In the genomic region with DNA sequence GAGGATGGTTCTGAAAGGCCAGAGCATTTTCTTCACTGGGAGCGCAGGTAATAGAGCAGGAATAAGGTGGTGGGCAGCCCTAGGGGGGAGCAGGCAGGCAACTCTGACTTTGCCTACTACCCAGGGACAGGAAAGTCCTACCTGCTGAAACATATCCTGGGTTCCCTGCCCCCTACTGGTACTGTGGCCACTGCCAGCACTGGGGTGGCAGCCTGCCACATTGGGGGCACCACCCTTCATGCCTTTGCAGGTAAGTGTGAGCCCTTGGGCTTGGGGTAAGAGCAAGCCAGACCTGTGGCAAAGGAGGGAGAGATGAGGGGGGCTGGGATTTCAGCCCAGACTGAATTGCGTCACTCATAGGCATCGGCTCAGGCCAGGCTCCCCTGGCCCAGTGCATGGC, we compare ENCODE assay signal across 9 mouse cellular contexts. TPM values are rescaled to one million over a fixed set of nuclear protein-coding genes. Genes with fewer than 3 reads are reported as not detected.
DNase-seq lines count a peak whose midpoint lies in the region; ATAC-seq and TF ChIP-seq lines count a peak whose summit lies in the region.
"Had no signal": no experiment of that assay in that cellular context is flagged by ENCODE, and none has a peak within 500 bp of the region (broad histone marks: within the 10 kb centered on the region; RNA-seq: fewer than 3 reads in every experiment).

No protein-coding gene starts in this region.

- peaks cover 16% of the 10 kb centered on the region for H3K4me1 ChIP-seq in heart, embryonic 16.5 days (ENCODE audit: control insufficient read depth, insufficient read depth, low read length)
- peaks cover 2% of the 10 kb centered on the region; the same call in 1 of the 2 replicates for H3K4me1 ChIP-seq in bone marrow, adult 2 months (ENCODE audit: control insufficient read depth, insufficient read depth, low read length)
- H3K4me1 ChIP-seq in hindbrain, embryonic 12.5 days: peaks cover 31% of the 10 kb centered on the region
- H3K4me1 ChIP-seq in liver, postnatal 0 days (ENCODE audit: insufficient read depth): peaks cover 20% of the 10 kb centered on the region

- WGBS in heart, embryonic 16.5 days: 81% methylated on average over 3 of the region's 3 CpGs
- WGBS in bone marrow, adult 2 months: 82% methylated on average over 3 of the region's 3 CpGs
- 87% methylated on average over 3 of the region's 3 CpGs for WGBS in hindbrain, embryonic 12.5 days
- 74% methylated on average over 3 of the region's 3 CpGs for WGBS in liver, postnatal 0 days (ENCODE audit: insufficient replicate concordance)

- TF ChIP-seq CTCF in bone marrow, adult 2 months (IDR thresholded peaks at IDR 0.05; ENCODE audit: control insufficient read depth, insufficient read depth, low read length): no peak
- TF ChIP-seq CTCF in liver, postnatal 0 days (IDR thresholded peaks at IDR 0.05; ENCODE audit: low read depth): peak; percentile 27

- H3K9ac ChIP-seq in heart, embryonic 16.5 days (ENCODE audit: low read length): no peak overlapping the region
- peak overlapping the region; percentile 20; the same call in 1 of the 2 replicates for H3K9ac ChIP-seq in hindbrain, embryonic 12.5 days
- H3K9ac ChIP-seq in liver, postnatal 0 days (replicated peaks): no peak overlapping the region

- intact Hi-C loops in heart, postnatal 10 days (cut with DNase I): loop anchor here (5.0 to 10.0 kb wide), 2 partner anchors 124 to 197 kb away; a partner anchor contains a TSS

- no peaks in the 10 kb centered on the region for H3K27me3 ChIP-seq in heart, embryonic 16.5 days (ENCODE audit: control insufficient read depth, insufficient read depth, low read length)
- H3K27me3 ChIP-seq in hindbrain, embryonic 12.5 days: no peaks in the 10 kb centered on the region
- H3K27me3 ChIP-seq in liver, postnatal 0 days (ENCODE audit: insufficient read depth, low read length): no peaks in the 10 kb centered on the region

- H3K36me3 ChIP-seq in heart, embryonic 16.5 days (ENCODE audit: control insufficient read depth, insufficient read depth): peaks cover 18% of the 10 kb centered on the region
- peaks cover 23% of the 10 kb centered on the region for H3K36me3 ChIP-seq in hindbrain, embryonic 12.5 days
- peaks cover 32% of the 10 kb centered on the region for H3K36me3 ChIP-seq in liver, postnatal 0 days (replicated peaks; ENCODE audit: insufficient read depth, low read length)

- no peak for DNase-seq in heart, postnatal 10 days
- no peak for DNase-seq in liver, postnatal 0 days
- no peak for DNase-seq in urinary bladder, adult 18-20 months (ENCODE audit: low spot score in 2 of 2)
- DNase-seq in kidney, adult 18-20 months: no peak
- DNase-seq: layer of hippocampus, postnatal 36 days had no signal

- no peak for TF ChIP-seq POLR2A in bone marrow, adult 2 months (IDR thresholded peaks at IDR 0.05; ENCODE audit: borderline replicate concordance, control insufficient read depth, low read depth, low read length)

- no peak overlapping the region for H3K27ac ChIP-seq in heart, embryonic 16.5 days (ENCODE audit: low read length)
- H3K27ac ChIP-seq in bone marrow, adult 2 months (ENCODE audit: control insufficient read depth, insufficient read depth, low read depth, low read length, poor library complexity): no peak overlapping the region
- H3K27ac ChIP-seq in hindbrain, embryonic 12.5 days: no peak overlapping the region
- H3K27ac ChIP-seq in liver, postnatal 0 days (ENCODE audit: low read depth): no peak overlapping the region

- peak overlapping the region; percentile 70 for H3K4me3 ChIP-seq in heart, embryonic 16.5 days (ENCODE audit: low read length)
- H3K4me3 ChIP-seq in bone marrow, adult 2 months (replicated peaks; ENCODE audit: control insufficient read depth, low read depth, low read length): peak overlapping the region; percentile 31
- peak overlapping the region; percentile 64 for H3K4me3 ChIP-seq in hindbrain, embryonic 12.5 days
- peak overlapping the region; percentile 85 for H3K4me3 ChIP-seq in liver, postnatal 0 days (ENCODE audit: low read depth, low read length)

- H3K4me2 ChIP-seq in heart, embryonic 16.5 days (ENCODE audit: low read depth, low read length): peak overlapping the region; percentile 93
- H3K4me2 ChIP-seq in hindbrain, embryonic 12.5 days (replicated peaks): peak overlapping the region; percentile 100
- peak overlapping the region; percentile 94 for H3K4me2 ChIP-seq in liver, postnatal 0 days (ENCODE audit: low read depth, low read length)

- no peak for TF ChIP-seq EP300 in liver, postnatal 0 days (IDR thresholded peaks at IDR 0.05; ENCODE audit: low read depth)

- H3K9me3 ChIP-seq in heart, embryonic 16.5 days (replicated peaks; ENCODE audit: control insufficient read depth, low read length): 0 out of 2 replicates have a peak, but pooled peaks cover 2% of the 10 kb centered on the region
- H3K9me3 ChIP-seq in hindbrain, embryonic 12.5 days (replicated peaks): no peaks in the 10 kb centered on the region
- no peaks in the 10 kb centered on the region for H3K9me3 ChIP-seq in liver, postnatal 0 days (ENCODE audit: low read length)

- no peak for ATAC-seq in heart, embryonic 16.5 days (replicated peaks; ENCODE audit: extremely low read depth, insufficient read depth, low FRiP score)
- ATAC-seq in hindbrain, embryonic 12.5 days (ENCODE audit: low FRiP score): no peak
- no peak for ATAC-seq in liver, postnatal 0 days
- ATAC-seq in inflammation-experienced regulatory T-cells, adult 6 months: no peak

RNA-seq across cellular contexts. Expression of a gene that starts 2.1 kb away (rescaled TPM):
- polyA plus RNA-seq in heart, embryonic 16.5 days (2015; fragmentation: Nextera tagmentation; extraction: Ambion mirVana): 11.9 and 13.9 TPM in 2 replicates
- 1 to 10 TPM; 1.9 to 2.4 TPM for total RNA-seq in heart, postnatal 10 days (2021)
- 16.5 and 29.8 TPM in 2 replicates for polyA plus RNA-seq in bone marrow, adult 2 months (2011; ENCODE audit: insufficient read depth, insufficient read length, low replicate concordance, missing spikeins)
- polyA plus RNA-seq in hindbrain, embryonic 12.5 days (2016; fragmentation: Nextera tagmentation; extraction: Ambion mirVana): 13.9 and 16.5 TPM in 2 replicates
- polyA plus RNA-seq in liver, postnatal 0 days (2015; fragmentation: Nextera tagmentation; extraction: Ambion mirVana): 3.2 and 3.5 TPM in 2 replicates
- 1 to 10 TPM in 2 of 3 experiments, under 1 TPM in 1; 0.32 to 7.4 (median 1.1) TPM for polyA plus RNA-seq in inflammation-experienced regulatory T-cells, adult 6 months (2017; shearing (Covaris generic))

RNA-seq across cellular contexts. Expression of a gene that starts 9.3 kb away (rescaled TPM):
- 11.0 and 12.0 TPM in 2 replicates for polyA plus RNA-seq in heart, embryonic 16.5 days (2015; fragmentation: Nextera tagmentation; extraction: Ambion mirVana)
- total RNA-seq in heart, postnatal 10 days (2021): 10 to 100 TPM; 18.3 to 21.2 TPM
- polyA plus RNA-seq in bone marrow, adult 2 months (2011; ENCODE audit: insufficient read depth, insufficient read length, low replicate concordance, missing spikeins): 25.7 and 55.0 TPM in 2 replicates
- polyA plus RNA-seq in hindbrain, embryonic 12.5 days (2016; fragmentation: Nextera tagmentation; extraction: Ambion mirVana): 12.4 and 14.1 TPM in 2 replicates
- 14.3 and 14.5 TPM in 2 replicates for polyA plus RNA-seq in liver, postnatal 0 days (2015; fragmentation: Nextera tagmentation; extraction: Ambion mirVana)
- polyA plus RNA-seq in inflammation-experienced regulatory T-cells, adult 6 months (2017; shearing (Covaris generic)): 10 to 100 TPM; 44.8 to 84.9 (median 55.9) TPM

RNA-seq across cellular contexts. Expression of a gene that starts 40.4 kb away (rescaled TPM):
- polyA plus RNA-seq in heart, embryonic 16.5 days (2015; fragmentation: Nextera tagmentation; extraction: Ambion mirVana): 105 and 108 TPM in 2 replicates
- 10 to 100 TPM; 54.4 to 57.7 TPM for total RNA-seq in heart, postnatal 10 days (2021)
- 32.3 and 68.4 TPM in 2 replicates for polyA plus RNA-seq in bone marrow, adult 2 months (2011; ENCODE audit: insufficient read depth, insufficient read length, low replicate concordance, missing spikeins)
- 13.7 and 15.0 TPM in 2 replicates for polyA plus RNA-seq in hindbrain, embryonic 12.5 days (2016; fragmentation: Nextera tagmentation; extraction: Ambion mirVana)
- 23.5 and 26.1 TPM in 2 replicates for polyA plus RNA-seq in liver, postnatal 0 days (2015; fragmentation: Nextera tagmentation; extraction: Ambion mirVana)
- 1 to 10 TPM in 1 of 3 experiments, not detected in 2; 1.0 TPM for polyA plus RNA-seq in inflammation-experienced regulatory T-cells, adult 6 months (2017; shearing (Covaris generic))

Comparison
In these comparisons a context has a peak if more than half of its experiments do, and no peak if none do; other contexts are left out.
1. H3K4me3 ChIP-seq: peak in every context shown above with its lines; median percentile 85 in liver, postnatal 0 days; 70 in heart, embryonic 16.5 days; 64 in hindbrain, embryonic 12.5 days; 31 in bone marrow, adult 2 months.